Mouse (Mus musculus) left cerebral cortex, adult 11 months (tissue): Measurements from ENCODE around the gene Nkx2-5.

ENCODE experiments used
- DNase-seq: peaks from one replicate; pipeline ENCODE4 v3.0.0; 2022; ENCODE audit warnings: low spot score

The Nkx2-5 gene

GRCm38 (mm10) chr17:26844909-26845148 lies at the start of gene Nkx2-5:
Nkx2-5 (minus strand) TSS chr17:26845009.
- DNase-seq, result no peak

- DNase-seq, result no peak
Observed at GRCm38 (mm10) chr17:26894342-26894741, 49.5 kb upstream of the Nkx2-5 start.

DNA sequence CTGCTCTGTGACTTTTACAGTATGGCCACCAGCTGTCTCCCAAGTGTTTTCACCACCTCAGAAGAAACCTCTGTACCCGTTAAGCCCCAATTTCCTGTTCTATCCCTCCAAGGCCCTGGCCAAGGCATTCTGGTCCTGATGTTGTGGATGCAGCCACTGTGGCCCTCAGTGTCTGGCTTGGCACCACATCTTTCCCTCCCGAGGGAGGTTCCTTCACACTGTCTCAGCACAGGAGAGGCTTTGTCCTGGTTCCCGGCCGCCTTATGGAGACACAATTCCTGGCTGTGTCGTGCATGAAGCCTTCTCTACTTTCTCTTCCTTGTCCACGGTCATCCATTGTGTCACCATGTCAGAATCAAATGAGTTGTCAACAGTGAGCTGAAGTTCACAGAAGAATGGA lies 48.7 kb upstream of the Nkx2-5 start:
- no peak for DNase-seq

DNA sequence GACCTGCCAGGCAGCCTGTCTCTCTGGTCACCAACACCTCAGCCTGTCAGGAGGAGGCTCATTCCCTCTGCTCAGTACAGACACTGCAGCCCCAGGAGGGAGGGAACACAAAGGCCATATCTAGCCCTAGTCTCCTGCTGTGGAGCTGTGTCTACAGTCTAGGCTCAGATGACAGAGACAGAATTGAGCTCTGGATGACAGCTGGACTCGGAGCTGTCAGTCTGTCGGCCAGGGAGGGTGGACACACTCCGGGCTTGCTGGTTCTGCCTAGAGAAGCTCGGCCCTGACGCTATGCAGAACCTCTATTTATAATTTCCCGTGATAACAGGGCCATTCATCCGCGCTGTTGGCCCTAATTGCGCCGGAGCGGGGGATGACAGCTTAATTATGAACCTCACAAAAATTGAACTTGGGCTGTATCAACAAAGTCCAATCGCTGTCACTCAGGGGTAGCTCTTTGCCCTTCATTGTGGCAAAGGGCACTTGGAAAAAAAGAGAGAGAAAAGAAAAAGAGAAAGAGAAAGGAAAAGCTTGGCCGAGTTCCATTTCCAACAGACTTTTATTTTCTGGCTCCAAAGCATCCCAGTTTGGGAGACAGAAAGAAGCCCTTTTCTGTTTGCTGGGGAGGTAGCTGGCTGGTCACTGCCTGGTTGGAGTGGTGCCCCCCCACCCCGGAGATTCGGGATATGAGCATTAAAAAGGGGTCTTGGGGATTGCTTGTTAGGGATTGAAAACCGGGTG lies 48.0 kb upstream of the Nkx2-5 start:
- DNase-seq, result no peak

DNA sequence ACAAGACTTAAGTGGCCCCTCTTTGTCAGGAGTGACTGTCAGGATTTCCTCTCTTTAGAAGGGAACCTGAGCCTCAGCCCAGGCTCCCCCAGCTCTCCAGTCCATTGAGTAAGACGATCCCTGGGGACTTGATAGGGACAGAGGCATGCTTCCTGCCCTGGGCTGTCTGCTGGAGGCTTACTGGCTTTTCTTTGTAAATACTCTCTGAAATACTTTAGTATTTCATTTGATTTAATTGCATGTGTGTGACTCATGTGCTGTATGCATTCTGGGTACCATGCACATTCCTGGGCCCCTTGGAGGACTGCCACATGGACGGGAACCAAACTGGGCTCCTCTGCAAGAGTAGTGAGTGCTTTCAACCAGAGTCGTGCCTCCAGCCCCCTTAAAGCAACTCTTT lies 43.1 kb upstream of the Nkx2-5 start:
- DNase-seq, result no peak

GRCm38 (mm10) chr17:26886047-26886749 lies 41.4 kb upstream of the Nkx2-5 start:
- DNase-seq, result peak; percentile 74

- peak; percentile 51 for DNase-seq
Observed at GRCm38 (mm10) chr17:26884995-26885926, 40.5 kb upstream of the Nkx2-5 start.

DNA sequence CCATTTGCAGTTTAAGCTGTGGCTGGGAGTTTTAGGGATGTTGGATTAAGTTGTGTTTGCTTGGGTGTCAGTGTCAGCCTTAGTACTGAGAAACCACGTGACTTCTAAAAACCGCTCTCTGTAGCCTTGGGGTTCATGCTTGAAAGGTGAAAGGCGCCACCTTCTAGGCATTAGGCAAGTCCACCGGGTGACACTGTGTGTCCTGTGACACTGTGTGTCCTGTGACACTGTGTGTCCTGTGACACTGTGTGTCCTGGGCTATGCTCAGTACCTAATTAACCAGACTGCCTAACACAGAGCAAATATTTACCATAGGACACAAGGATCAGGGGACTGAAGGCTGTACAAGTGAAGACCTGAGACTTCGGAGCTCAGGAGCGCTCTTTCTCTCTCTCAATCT lies 38.8 kb upstream of the Nkx2-5 start:
- DNase-seq, result no peak

DNA sequence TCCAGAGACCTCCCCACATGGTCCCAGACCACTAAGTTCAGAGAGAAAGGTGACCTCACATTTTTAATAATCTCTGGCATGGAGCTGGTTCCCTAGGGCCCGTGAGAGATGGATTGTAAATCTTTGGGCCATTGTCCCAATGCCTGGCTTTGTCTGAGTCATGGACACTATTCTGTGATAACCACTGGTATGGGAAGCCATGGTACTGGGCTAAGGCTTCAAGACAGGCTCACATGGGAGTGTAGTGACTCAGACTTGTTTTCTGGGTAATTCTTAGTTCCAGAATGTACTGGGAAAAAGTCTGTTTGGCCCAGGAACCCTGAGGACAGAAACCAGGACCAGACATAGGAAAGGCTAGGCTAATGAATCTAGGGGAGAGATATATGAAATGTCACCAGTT lies 37.9 kb upstream of the Nkx2-5 start:
- DNase-seq, result no peak

- no peak for DNase-seq
Observed at GRCm38 (mm10) chr17:26879235-26879634, 34.4 kb upstream of the Nkx2-5 start.

- DNase-seq, result no peak
Observed at GRCm38 (mm10) chr17:26877927-26878326, 33.1 kb upstream of the Nkx2-5 start.

- DNase-seq, result no peak
Observed at GRCm38 (mm10) chr17:26874542-26874941, 29.7 kb upstream of the Nkx2-5 start.

GRCm38 (mm10) chr17:26873502-26873901 lies 28.7 kb upstream of the Nkx2-5 start:
- no peak for DNase-seq

DNA sequence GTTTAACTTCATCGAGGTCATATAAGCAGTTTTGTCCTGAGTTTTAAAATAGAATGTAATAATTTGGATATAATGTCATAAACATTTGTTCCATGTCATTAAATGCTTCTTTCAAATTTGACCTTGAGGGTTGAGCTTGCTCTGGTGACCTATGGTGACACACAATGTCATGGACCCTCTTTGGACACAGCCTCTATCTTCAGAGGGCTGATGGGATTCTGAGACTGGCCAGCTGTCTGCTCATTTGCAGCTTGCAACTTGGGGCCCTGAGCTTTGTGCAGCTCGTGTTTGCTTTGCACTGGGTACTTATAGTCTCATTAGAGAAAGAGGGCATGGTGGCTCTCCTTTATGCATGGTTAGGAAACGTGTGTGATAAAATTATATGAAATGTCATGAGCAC lies 28.1 kb upstream of the Nkx2-5 start:
- DNase-seq, result no peak

GRCm38 (mm10) chr17:26868756-26869155 lies 23.9 kb upstream of the Nkx2-5 start:
- no peak for DNase-seq

GRCm38 (mm10) chr17:26865156-26865555 lies 20.3 kb upstream of the Nkx2-5 start:
- DNase-seq, result no peak

- DNase-seq, result no peak
Observed at GRCm38 (mm10) chr17:26864343-26864742, 19.5 kb upstream of the Nkx2-5 start.

DNA sequence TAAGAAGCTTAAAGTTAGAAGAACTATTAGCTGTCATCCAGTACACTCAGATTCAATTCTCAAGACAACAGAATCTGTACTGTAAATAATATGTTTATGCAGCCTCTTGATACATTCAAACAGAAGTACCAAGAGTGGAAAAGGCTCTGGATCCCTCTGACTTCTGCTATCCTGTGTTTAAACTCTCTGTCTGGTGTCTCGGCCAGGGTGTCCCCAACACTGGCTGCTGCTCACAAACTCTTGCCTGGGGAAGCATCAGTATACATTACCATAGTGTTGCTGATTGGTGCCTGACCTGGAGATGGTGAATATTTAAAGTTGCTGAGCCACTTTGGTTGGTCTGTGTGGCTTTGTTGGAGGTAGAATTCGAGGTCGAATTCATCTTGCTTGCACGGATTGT lies 17.0 kb upstream of the Nkx2-5 start:
- no peak for DNase-seq

DNA sequence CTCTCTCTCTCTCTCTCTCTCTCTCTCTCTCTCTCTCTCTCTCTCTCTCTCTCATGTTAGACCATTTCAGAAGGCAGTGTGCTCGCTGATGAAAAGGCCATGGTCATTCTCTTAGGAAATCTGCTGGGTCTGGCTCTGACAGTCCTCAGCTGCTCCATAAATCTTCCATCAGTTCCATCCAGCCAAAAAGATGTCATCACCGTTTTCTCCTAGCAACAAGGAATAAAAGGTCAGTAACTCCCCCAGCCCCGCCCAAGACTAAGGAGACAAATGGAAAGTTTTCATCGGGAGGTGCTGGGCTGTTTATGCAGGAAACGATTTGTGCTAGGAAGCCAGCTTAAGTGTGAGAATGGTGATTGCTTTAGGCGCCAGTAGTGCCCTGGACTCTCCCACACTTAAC lies 16.6 kb upstream of the Nkx2-5 start:
- no peak for DNase-seq

- no peak for DNase-seq
Observed at GRCm38 (mm10) chr17:26860906-26861305, 16.1 kb upstream of the Nkx2-5 start.

- no peak for DNase-seq
Observed at GRCm38 (mm10) chr17:26852262-26852661, 7.5 kb upstream of the Nkx2-5 start.

- no peak for DNase-seq
Observed at GRCm38 (mm10) chr17:26851136-26851460, 6.3 kb upstream of the Nkx2-5 start.
